Mouse (Mus musculus) heart, adult 11 months (tissue): Measurements from ENCODE around the gene Smyd3.

Experiments used
- DNase-seq: peaks from one replicate; pipeline ENCODE4 v3.0.0; 2022

Smyd3 gene

DNA sequence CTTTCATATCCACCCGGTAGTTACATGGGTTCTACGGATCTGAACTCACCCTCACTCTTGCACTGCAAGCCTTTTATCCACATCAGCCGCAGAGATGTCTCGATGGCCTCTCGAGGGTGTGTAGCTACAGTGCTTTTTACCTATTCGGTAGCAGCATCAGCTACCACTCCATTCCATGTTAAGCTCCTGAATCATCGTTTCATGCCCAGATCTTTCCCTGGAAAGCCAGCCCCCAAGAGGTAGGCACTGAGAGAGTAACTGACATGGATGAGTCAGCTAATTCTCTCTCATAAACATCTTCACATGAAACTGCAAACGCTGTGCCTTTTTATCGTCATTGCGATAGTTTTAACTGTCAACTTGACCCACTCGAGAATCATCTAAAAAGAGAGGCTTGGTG lies 143.9 kb downstream of the Smyd3 start:
- DNase-seq: peak; percentile 55

DNA sequence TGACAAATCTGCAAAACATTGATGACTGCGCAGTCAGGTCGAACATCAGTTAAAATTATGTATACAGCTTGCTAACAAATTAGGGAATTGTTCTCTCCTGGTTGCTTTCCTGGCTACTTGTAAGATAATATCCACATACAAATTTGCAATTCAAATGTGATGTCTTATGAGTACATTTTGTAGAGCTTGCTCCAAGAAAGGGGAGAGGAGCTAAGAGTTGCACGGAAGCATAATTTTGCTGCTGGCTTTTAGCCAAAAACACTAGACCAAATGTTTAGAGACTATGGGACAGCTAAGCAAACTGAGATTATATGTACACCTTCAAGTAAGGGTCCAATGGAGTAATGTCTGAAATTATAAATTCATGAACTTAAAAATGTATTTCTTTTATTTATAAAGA lies 146.7 kb downstream of the Smyd3 start:
- no peak for DNase-seq

DNA sequence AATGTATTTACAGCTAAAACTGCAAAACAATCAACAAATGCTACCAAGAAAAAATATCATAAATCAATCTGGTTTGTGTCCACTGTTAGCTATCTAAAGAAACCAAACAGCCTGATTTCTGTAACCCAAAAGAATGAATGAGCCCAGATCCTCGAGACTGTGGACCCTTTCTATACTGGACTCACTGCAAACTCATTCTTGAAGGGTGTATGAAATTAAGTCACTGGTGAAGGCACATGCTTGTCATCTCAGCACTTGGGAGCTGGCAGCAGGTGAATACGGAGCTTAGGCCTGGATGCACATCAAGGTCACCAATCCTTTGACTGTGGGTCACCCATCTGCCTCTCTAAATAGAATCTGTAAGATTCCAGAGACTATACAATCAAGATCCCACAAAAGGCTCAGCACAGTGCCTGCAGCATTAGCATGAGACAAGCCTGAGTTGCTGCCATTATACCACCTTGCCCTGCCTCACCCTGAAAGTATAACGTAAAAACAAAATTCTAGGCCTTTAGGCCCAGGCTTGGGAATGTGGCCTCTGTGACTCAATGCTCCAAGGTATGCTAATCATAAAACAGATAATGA lies 149.3 kb downstream of the Smyd3 start:
- peak; percentile 56 for DNase-seq

DNA sequence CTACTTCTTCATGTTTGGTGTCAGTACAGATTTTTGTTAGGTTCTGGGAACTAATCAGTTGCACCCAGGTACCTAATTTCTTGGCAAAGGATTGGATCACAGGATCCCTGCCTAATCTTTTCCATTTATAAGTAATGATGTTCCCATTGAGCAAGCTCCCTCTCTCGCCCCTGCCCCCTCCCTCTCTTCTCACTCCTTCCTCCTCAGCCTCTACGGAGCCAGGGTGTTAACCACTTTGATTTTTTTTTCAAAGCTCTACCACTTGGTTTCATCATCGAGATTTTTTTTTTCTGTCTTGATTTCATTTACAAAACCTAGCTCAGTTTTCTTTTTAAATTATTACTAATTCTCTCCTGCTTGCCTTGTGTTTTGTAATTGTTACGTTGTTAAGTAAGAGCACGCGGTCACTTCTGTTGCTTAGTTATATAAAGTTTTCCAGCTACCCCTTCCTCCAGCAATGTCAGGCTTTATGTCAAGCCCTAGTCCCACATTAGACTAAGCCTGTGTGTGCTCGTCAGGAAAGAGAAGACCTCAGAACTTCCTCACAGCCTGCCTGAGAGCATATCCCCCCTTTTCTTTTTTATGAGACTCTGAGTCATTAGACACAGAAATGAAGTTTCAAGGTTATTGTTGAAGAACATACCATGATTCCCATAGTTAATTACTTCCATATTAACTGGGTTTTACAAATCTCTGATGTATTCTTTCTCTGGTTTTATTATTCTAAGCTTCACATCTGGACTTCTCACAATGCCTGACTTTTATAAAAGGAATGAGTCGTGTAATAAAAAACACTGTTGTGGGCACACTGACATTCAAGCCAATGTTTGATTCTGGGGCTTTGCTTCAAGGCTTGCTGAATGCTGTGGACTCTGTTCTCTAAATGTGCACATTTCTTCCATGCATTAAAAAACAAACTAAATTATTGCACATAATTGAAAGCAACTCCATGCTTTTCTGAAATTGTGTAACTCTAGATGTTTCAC lies 156.1 kb downstream of the Smyd3 start:
- DNase-seq: no peak

DNA sequence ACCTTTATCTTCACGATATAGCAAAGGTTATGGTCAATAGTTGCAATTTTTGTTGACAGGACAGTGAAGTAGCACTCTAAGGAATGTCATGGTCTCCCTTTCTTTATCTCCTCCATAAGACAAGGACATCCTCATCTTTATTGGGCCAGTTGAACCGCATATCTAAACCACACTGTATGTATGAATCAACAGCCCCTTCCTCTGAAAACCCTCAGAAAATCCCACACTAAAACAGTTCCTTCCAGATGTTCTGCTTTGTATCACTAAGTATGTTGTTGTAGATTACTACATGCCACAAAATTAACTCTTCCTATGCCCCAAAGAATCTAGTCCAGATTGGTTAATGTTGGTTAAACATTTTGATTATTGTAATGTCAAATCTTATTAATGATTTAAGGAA lies 160.7 kb downstream of the Smyd3 start:
- DNase-seq: no peak

DNA sequence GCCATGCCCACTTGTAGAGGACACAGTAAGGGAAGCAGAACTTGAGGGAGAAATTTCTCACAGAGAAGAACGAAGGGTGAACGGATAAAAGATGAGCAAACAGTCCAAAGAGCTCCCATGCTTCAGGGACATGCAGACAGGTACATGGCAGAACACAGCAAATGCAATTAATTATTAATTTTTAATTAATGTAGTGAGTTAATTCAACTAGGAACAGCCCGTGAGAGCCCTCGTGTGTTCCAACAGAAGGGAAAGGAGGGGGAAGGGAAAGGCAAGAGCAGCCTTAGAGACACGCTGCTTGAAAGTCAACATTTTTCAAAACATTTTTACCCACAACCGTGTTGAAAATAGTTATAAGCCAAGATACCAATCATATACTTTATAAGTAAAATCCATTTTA lies 163.6 kb downstream of the Smyd3 start:
- no peak for DNase-seq

DNA sequence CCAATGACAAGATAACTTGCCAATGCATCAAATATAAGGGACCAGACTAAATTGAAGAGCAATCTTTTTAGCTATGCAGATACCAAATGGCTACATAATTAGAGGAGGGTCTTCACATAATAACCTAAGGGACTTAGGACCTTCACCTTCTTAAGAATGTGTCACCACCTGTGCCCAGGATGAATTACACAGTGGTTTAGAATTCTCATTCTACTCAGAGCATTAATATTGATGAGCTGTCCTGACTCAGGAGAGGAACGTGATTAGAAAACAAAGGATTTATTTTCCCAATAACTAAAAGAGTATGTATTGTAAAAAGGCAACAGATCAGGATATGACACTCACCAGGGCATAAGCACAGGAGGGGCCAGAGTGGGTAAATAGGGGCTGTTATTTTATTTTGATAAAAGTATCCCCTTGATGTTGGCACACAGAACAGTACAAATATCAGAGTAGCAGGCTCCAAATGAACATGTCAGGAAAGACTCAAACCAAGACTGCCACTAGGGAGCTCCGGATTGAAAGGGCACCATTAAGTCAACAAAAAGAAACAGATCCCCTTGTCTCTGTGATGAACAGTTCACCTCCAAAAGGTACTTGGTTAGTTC lies 172.4 kb downstream of the Smyd3 start:
- no peak for DNase-seq

DNA sequence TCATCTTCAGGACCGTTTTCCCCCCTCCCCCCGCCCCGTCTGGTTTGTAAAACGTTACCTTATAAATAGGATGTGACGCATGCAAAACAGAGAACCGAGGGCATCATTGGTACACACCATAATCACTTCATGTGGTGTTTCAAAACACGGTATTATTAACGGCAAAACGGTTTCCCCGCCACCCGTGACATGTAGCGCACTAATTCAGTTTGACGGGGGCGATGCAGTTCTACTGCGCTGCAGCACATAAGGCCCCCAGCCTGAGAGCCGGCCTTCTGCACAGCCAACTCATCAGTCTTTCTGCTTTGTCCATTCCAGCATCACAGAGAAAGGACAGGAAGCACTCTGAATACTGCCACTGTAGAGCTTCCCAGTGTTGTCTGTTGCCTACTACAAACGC lies 174.4 kb downstream of the Smyd3 start:
- DNase-seq: no peak

DNA sequence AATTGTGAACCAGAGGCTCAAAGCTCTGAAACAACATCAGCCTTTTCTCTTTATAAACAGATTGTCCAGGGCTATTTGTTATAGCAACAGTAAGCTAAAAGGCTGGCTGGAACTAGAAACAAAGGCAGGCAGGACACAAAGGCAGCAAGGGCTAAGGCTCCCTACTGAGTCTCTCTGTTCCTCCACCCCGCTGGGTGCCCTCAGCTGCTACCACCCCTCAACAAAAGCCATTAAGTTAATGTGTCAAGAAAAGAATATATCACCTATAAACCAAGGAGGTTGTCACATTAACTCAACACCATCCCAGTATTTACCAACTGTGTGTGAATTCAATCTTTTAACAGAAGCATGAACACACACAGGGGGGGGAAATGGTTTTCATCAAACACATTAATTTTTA lies 176.3 kb downstream of the Smyd3 start:
- DNase-seq: no peak

DNA sequence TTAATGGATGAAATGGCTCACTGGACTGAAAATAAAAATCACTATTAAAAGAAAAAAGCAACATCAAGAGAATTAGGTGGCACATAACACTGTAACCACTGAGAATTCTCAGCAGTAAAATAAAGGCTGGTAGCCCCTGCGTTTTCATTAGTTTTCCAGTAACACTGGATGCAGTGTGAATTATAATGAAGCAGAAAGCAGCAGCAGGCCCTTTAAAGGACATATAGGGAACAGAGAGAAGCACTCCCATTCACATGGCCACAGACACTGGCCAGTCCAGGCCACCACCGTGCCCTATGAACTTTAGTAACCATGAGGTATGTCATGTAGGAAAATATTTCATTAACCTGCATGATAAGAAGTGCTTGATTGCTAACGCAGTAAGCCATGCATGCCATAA lies 178.8 kb downstream of the Smyd3 start:
- no peak for DNase-seq

DNA sequence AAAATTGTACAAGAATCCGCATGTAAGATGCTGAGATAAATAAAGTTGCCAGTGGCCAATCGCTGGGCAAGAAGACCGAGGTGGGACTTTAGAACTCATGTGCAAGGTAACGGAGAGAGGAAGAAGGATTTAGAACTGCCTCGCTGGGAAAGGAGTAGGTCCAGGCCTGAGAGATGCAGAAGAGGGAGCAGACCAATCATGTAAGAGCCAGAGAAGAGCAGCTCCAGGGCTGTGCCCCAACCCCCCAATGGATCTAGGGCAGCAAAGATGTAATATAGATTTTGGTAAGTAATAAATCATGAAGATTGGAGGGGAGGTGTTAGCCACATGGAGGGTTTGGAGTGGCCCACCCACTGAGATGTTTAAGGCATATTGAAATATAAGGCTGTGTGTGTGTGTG lies 180.3 kb downstream of the Smyd3 start:
- DNase-seq: no peak

DNA sequence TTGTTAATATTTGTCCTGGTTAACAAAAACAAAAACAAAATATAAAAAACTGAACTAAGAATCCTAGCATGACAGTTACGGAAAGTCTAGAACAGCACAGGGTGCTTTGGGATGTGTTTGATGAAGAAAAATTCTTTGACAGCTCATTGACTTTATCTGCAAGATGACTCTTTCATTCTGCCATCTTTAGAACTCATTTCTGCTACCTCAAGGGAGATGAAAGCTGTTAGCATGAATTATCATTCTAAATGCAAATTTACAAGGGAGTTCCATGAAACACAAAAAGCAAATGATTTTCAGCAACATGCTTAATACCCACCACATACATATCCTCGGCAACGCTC lies 190.9 kb downstream of the Smyd3 start:
- DNase-seq: no peak

DNA sequence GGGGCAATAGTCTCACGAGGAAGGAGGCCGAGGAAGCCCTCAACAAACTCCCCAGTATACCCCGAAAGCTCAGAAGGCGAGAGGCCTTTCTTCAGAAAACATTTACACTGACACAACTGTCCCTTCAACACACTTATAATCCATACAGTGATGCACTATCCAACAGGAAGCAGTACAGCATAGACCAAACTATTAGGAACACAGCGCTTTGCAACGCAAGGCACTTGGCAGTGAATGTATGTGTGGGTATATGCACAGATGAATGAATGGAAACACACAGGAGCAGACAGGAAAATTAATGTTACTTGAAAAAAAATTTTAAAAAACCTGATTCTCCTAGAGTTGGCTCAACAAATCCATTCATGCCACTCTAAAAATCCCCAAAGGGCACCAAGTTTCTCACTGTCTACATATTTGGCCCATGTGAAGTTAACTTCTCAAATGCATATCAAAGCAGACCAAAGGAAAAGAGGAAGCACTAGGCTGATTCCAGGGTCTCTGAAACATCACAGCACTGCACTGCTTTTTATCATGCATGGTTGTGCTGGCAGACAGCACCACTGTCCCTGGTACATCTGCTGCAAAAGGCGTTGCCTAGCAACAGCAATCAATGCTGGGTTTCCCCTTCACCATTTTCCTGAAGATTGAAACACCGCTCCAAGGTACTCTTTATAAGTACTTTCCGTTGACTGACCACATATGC lies 191.4 kb downstream of the Smyd3 start:
- DNase-seq: peak; percentile 36

DNA sequence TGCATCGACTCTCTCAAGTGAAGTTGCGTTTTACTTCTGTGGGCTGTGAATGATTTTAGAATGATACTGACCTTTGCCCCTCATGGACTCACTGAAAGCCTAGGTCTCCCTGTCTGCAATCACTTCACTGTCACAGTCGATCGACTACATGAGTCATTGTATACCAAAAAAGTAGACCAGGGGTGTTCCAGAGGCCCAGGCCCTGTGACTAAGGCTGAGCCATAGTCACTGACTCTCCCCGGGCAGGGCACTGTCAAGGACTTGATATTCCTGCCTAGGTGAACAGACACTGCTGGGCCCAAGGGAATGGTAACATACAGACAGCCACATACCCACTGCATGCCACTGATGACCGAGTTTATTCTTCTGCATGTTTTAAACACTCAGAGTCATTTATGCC lies 193.6 kb downstream of the Smyd3 start:
- peak; percentile 63 for DNase-seq

DNA sequence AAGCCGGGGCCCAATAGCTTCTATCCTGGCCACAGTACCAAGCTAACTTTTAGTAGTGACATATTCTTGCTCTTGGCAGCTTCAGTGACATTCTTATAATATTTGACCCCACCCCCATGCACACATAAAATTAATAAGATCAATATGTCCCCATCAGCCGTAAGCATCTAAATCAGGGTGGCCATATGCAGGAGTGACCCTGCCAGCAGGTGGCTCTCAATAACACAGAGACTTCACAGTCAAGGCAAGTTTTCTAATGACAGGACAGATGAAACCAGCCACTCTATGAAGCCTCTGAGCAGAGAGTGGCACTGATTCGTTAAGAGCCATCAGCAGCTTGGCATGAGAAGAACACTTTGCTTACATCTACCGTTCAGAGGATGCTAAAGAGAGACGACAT lies 204.2 kb downstream of the Smyd3 start:
- DNase-seq: peak; percentile 46

DNA sequence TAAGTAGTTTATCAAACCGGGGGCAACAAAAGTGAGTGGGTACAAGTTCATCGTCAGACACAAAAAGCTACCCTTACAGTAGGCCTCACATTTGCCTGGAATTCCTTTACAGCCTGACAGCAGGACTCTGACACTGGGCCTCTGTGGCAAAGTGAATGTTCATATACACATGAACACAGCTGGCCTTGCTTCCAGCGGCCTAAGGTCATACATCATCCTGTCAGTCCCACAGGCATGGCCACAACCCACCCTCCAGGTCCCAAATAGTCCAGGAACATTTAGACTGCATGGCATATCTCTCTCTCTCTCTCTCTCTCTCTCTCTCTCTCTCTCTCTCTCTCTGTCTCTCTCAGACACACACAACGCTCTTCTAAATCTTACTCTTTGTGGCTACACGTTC lies 208.4 kb downstream of the Smyd3 start:
- peak; percentile 52 for DNase-seq

DNA sequence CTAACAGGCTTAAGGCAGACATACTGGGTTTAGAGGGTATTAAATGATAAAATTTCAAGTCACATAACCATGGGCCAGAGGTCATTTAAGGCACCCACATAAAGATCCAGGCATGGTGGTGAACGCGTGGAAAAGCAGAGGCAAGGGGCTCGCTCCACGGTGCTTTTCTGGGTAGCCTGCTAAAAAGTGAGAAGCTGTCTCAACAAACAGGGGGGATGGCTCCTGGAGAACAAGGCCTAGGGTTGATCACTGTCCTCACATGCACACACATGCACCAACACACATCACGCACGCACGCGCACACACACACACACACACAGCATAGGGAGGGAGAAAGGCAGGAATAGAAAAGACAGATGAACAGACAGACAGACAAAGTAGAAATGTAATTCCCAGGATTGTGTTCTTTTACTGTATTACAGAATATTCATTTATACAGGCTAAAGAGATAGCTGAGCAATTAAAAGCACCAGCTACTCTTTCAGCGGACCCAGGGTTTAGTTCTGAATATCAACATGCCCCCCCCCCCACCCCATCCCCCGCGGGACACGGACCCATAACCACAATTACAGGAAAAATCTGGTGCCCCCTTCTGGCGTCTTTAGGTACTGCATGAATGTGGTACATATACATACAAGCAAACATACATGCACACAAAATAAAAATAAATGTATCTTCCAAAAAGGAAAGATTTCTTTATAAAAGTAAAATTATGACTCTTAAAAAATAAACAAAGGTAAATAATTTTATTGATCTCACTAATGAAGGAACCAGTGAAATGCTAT lies 215.2 kb downstream of the Smyd3 start:
- DNase-seq: peak; percentile 81

DNA sequence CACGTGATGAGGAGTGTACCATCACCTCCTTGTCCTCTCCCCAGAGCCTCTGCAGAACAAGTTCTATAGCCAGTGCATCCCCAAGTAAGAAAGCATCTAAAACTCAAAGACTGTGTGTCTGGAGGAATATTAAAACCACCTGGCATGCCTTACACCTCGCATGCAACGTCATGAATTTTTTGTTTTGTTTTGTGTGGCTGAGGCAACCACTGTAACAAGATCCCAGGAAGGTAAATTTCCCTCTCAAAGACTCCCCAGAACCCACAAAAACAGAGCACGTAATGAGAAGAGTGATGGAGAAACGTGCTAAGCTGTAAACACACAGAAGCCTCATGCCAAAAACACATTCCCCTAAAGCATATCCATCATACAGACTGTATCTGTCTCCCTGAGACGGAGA lies 222.2 kb downstream of the Smyd3 start:
- peak; percentile 37 for DNase-seq

DNA sequence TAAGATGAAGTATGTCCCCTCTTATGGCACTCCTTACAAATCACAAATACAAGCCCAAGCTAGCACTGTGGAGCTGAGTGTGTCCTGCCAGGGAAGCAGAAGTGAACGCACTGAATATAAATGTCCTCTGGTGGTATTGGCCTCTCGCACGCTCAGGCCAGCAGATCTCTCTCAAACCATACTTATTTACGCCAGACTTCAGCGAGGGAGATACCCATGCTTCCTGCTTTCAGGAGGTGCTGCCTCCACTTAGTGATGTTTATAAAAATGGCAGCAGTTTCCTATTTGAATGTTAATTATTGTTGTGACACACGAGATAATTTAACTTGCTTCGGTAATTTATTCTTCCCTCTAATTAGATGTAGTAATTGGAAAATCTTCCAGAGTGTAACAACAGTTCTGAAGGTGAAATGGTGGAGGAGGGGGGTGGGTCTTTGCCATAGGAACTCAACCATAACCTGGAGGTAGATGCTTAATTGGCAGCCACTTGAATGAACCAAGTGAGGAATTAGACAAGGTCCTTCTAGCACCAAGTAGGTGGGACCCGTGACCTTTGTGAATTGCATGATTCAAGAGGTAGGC lies 224.0 kb downstream of the Smyd3 start:
- DNase-seq: peak; percentile 51

DNA sequence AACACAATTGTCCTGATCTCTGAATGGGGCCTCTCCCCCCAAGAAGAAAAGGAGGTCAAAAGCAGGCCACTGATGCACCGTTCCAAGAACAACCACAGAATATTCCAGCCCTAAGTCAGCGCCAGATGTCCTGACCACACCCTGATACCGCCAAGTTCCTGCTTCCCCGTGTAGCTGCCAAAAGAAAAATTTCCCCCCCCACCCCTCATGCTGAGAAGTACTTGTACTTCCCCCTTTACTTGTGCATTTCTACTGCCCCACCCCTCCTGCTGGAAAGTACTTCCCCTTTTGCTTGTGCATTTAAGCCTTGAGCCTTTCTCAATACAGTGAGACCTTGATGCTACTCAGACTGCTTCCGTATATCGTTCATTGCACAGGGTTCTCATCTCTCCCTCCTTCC lies 227.7 kb downstream of the Smyd3 start:
- peak; percentile 70 for DNase-seq

DNA sequence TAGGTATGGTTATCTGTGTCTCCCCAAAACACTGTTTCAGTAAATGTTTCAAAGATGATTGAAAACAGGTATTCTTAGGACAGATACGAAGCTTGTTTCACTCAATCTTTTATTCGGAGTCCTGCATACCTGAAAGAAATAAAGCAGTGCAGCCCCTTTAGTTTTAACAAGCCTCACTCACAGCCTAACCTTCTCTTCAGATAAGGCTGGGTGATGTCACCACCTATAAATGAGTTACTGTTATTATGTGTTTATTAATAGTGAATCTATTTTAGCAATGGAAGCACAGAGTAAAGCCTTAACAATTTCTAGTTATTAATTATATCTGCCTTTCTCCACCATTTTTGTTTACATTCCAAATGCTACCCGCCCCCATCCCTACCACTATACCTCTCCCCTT lies 228.1 kb downstream of the Smyd3 start:
- peak; percentile 14 for DNase-seq

DNA sequence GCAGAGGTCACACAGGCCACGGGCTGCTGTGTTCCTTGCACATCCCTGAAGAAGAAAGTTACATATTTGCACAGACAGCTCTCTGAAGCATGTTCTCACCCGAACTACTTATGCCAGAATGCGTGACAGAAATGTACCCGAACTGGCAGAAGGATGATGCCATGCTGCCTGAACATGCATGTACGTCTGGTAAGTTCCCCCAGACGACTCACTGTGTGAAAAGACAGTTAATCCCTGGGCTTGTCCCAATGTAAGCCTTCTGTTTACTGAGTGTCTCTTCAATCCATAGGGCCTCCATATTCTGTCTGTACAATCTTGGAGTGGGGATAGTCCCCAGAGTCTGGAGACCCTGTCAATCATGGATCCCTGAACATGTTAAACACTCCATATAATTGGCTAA lies 231.1 kb downstream of the Smyd3 start:
- DNase-seq: peak; percentile 64
